Mouse (Mus musculus) embryonic facial prominence, embryonic 13.5 days (tissue): ENCODE measurements around the gene Frmd4a. TPM values are rescaled to one million over a fixed set of nuclear protein-coding genes. Genes with fewer than 3 reads are reported as not detected.

Experiments used
- ATAC-seq: fragments of 200-750 bp; cut with Nextera tagmentation; 2 replicates; pipeline ENCODE4 v1.8.0; 2017; ENCODE audit warnings: low read depth; ENCODE audit not compliant: insufficient number of reproducible peaks, insufficient read depth, low FRiP score, low TSS enrichment
- H3K27ac ChIP-seq: fragments of 300-500 bp; sonication (generic); 2 replicates; pipeline ENCODE4 v1.5.1; 2015; ENCODE audit warnings: moderate library complexity, mild to moderate bottlenecking, inconsistent platforms
- H3K27me3 ChIP-seq: fragments of 300-500 bp; sonication (generic); 2 replicates; pipeline ENCODE4 v1.6.1; 2015; ENCODE audit warnings: mild to moderate bottlenecking, inconsistent platforms
- H3K36me3 ChIP-seq: fragments of 300-500 bp; sonication (generic); 2 replicates; pipeline ENCODE4 v1.6.1; 2015; ENCODE audit warnings: mild to moderate bottlenecking, inconsistent platforms
- H3K4me1 ChIP-seq: fragments of 300-500 bp; sonication (generic); 2 replicates; pipeline ENCODE4 v1.6.1; 2015; ENCODE audit warnings: inconsistent platforms
- H3K4me2 ChIP-seq: fragments of 300-500 bp; sonication (generic); 2 replicates; pipeline ENCODE4 v1.6.1; 2015; ENCODE audit warnings: moderate library complexity, mild to moderate bottlenecking, inconsistent platforms
- H3K4me3 ChIP-seq: fragments of 300-500 bp; sonication (generic); 2 replicates; pipeline ENCODE4 v1.5.1; 2015; ENCODE audit warnings: mild to moderate bottlenecking, inconsistent platforms
- H3K9ac ChIP-seq: fragments of 300-500 bp; sonication (generic); 2 replicates; pipeline ENCODE4 v1.6.1; 2015; ENCODE audit warnings: mild to moderate bottlenecking, inconsistent platforms
- H3K9me3 ChIP-seq: fragments of 300-500 bp; sonication (generic); 2 replicates; pipeline ENCODE4 v1.6.1; 2016; ENCODE audit warnings: inconsistent platforms
- WGBS: fragments of 180-500 bp; shearing (Covaris S2); methylation state at CpG from one replicate; pipeline ENCODE4 v1.1.7; 2015; ENCODE audit warnings: mixed read lengths; 5-methylcytosine and 5-hydroxymethylcytosine counted together
- polyA plus RNA-seq: library from polyadenylated mRNA; unstranded; fragments of >200 nt; fragmentation: Nextera tagmentation; extraction: Ambion mirVana; gene quantifications from 2 replicates; pipeline ENCODE4 v1.2.1, GENCODE M21; 2015

Frmd4a gene
- polyA plus RNA-seq, 1 experiment from 2014 or later: 50.8 TPM

DNA sequence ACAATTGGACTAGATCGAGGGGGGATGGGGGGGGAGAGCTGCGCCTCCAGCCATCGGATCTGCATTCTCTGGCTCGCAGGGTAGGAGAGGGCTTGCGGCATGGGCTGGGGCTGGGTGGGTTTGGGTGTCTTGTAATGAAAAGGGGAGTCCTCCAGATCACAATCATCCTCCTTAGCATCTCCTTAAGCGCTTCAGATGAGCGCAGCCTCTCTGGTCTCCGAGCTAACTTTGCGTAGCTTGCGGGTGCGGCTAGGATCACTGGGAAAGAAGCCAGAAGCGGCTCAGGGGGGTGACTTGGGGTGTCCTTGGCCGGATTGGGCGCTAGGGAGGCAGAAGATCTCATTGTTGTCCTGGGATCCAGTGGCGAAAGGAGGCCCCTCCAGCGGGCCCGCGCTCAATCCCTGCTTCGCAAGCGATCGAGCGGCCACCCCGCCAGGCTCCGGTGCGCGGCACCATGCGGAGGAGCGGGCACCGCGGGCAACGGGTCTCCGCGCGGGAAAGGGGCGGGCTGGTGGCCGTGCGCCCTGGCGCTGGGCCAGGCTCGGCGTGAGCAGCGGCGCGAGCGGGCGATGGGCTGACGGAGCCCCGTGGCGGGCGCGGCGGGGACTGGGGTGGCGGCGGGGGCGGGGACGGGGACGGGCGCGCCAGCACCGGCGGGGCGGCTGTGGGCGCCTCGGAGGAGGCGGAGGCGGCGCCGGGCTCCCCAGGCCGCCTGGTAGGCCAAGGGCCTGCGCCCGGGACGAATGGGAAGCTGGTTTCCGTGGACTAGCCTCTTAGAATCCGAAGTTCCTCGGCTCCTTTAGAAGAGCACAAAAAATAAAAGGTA is 383.5 kb downstream of the Frmd4a start:
- WGBS: under 1% methylated on average over 69 of the region's 74 CpGs
- no peaks in the 10 kb centered on the region for H3K9me3 ChIP-seq
- peak overlapping the region; percentile 92 for H3K9ac ChIP-seq
- no peaks in the 10 kb centered on the region for H3K27me3 ChIP-seq
- ATAC-seq: peak; percentile 59
- H3K4me3 ChIP-seq: peak overlapping the region; percentile 67
- H3K36me3 ChIP-seq: no peaks in the 10 kb centered on the region
- H3K27ac ChIP-seq: peak overlapping the region; percentile 98
- H3K4me1 ChIP-seq: peaks cover 55% of the 10 kb centered on the region
- peak overlapping the region; percentile 72 for H3K4me2 ChIP-seq

- H3K9ac ChIP-seq: peak overlapping the region; percentile 92
- peak overlapping the region; percentile 72 for H3K4me2 ChIP-seq
- ATAC-seq: no peak
- H3K4me1 ChIP-seq: peaks cover 63% of the 10 kb centered on the region
- H3K27me3 ChIP-seq: no peaks in the 10 kb centered on the region
- H3K27ac ChIP-seq: peak overlapping the region; percentile 98
- no peaks in the 10 kb centered on the region for H3K36me3 ChIP-seq
- no peaks in the 10 kb centered on the region for H3K9me3 ChIP-seq
- peak overlapping the region; percentile 67 for H3K4me3 ChIP-seq
- under 1% methylated on average over 28 of the region's 28 CpGs for WGBS
Measured at GRCm38 (mm10) chr2:4401597-4402581, 384.4 kb downstream of the Frmd4a start.

DNA sequence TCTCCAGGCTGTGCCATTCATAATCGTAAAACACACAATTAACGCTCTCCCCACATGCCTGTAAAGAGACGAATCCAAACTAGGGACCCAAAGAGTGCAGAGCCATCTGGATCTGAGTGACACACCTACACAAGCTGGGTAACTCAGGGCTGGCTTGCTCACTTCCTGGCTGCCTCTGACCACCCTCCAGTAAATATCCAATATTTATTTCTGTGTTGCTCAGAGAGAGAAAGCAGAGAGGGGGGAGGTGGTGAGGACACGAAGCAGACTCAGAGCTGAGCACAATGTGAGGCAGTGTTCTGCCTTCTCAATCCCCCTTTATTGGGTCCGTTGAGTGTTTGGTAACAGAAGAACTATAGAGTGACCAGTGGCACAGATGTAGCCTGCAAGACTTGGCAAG is 389.5 kb downstream of the Frmd4a start:
- Histone ChIP-seq H3K4me3 (no peak overlapping the region), H3K4me2 (no peak overlapping the region), H3K27me3 (no peaks in the 10 kb centered on the region), H3K9ac (no peak overlapping the region), H3K36me3 (no peaks in the 10 kb centered on the region), H3K9me3 (no peaks in the 10 kb centered on the region), H3K27ac (no peak overlapping the region), H3K4me1 (peaks cover 71% of the 10 kb centered on the region)
- no peak for ATAC-seq
- 60% methylated on average over 5 of the region's 5 CpGs for WGBS

- H3K27ac ChIP-seq: 0 out of 2 replicates have a peak overlapping the region, but pooled peaks have one; percentile 3
- no peaks in the 10 kb centered on the region for H3K36me3 ChIP-seq
- ATAC-seq: no peak
- peaks cover 67% of the 10 kb centered on the region for H3K4me1 ChIP-seq
- H3K4me3 ChIP-seq: no peak overlapping the region
- H3K4me2 ChIP-seq: no peak overlapping the region
- no peaks in the 10 kb centered on the region for H3K9me3 ChIP-seq
- no peaks in the 10 kb centered on the region for H3K27me3 ChIP-seq
- WGBS: 64% methylated on average over 8 of the region's 8 CpGs
- no peak overlapping the region for H3K9ac ChIP-seq
Measured at GRCm38 (mm10) chr2:4409810-4410433, 392.4 kb downstream of the Frmd4a start.

- WGBS: 38% methylated on average over 5 of the region's 5 CpGs
- 0 out of 2 replicates have a peak, but pooled peaks have one; percentile 52 for ATAC-seq
Measured at GRCm38 (mm10) chr2:4412870-4413595, 395.5 kb downstream of the Frmd4a start.

DNA sequence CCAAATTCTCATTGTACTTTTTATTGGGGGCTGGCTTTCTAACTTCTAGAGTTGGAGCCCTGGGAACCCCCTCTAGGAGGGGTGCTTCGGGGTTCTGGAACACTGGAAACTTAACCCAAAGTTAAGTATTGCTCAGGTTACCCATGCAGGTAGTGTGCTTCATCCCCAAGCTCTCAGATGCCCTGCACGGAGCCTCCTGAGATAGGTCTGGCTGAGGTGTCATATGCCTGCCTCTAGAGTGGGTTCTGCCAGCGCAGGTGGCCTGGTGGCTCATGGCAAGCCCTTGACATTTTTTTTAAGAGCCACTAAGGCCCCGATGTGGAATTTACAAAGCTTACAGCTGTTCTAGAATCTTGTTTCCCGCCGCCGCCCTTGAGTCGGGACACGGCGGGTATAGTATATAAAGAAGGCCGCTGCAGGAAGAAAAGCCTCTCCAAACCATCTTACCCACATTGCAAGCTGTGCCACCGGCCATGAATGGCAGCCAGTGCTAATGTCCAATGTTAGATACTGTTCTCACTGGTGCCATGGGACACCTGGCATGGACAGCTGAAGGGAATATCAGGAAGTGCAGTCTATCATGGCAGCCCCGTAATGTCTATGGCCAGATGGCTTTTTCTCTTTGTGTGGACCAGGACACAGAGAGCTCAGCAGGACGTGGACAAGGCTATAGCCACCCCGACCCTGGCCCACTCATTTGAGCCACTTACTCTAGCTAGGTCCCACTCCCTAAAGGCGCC is 396.2 kb downstream of the Frmd4a start:
- H3K36me3 ChIP-seq: no peaks in the 10 kb centered on the region
- no peak overlapping the region for H3K4me3 ChIP-seq
- peaks cover 52% of the 10 kb centered on the region for H3K4me1 ChIP-seq
- no peak overlapping the region for H3K4me2 ChIP-seq
- ATAC-seq: no peak
- 92% methylated on average over 16 of the region's 16 CpGs for WGBS
- 0 out of 2 replicates have a peak overlapping the region, but pooled peaks have one; percentile 39 for H3K27ac ChIP-seq
- H3K9me3 ChIP-seq: no peaks in the 10 kb centered on the region
- H3K27me3 ChIP-seq: no peaks in the 10 kb centered on the region
- no peak overlapping the region for H3K9ac ChIP-seq

More at GRCm38 (mm10) chr2:4412870-4413595, 395.5 kb downstream of the Frmd4a start:
- H3K4me2 ChIP-seq: no peak overlapping the region
- no peaks in the 10 kb centered on the region for H3K9me3 ChIP-seq
- H3K27me3 ChIP-seq: no peaks in the 10 kb centered on the region
- peaks cover 52% of the 10 kb centered on the region for H3K4me1 ChIP-seq
- H3K27ac ChIP-seq: 0 out of 2 replicates have a peak overlapping the region, but pooled peaks have one; percentile 39
- H3K4me3 ChIP-seq: no peak overlapping the region
- no peak overlapping the region for H3K9ac ChIP-seq
- H3K36me3 ChIP-seq: no peaks in the 10 kb centered on the region

GRCm38 (mm10) chr2:4420679-4421312 is 403.3 kb downstream of the Frmd4a start:
- Histone ChIP-seq H3K4me2 (no peak overlapping the region), H3K4me1 (peaks cover 18% of the 10 kb centered on the region), H3K9me3 (no peaks in the 10 kb centered on the region), H3K27ac (peak overlapping the region; percentile 44; the same call in 1 of the 2 replicates), H3K36me3 (0 out of 2 replicates have a peak, but pooled peaks cover 4% of the 10 kb centered on the region), H3K27me3 (no peaks in the 10 kb centered on the region), H3K9ac (no peak overlapping the region), H3K4me3 (no peak overlapping the region)
- ATAC-seq: no peak
- 66% methylated on average over 4 of the region's 4 CpGs for WGBS

GRCm38 (mm10) chr2:4421757-4422156 is 404.2 kb downstream of the Frmd4a start:
- 49% methylated on average over 2 of the region's 2 CpGs for WGBS
- no peak for ATAC-seq
- Histone ChIP-seq H3K36me3 (0 out of 2 replicates have a peak, but pooled peaks cover 4% of the 10 kb centered on the region), H3K4me2 (no peak overlapping the region), H3K27me3 (no peaks in the 10 kb centered on the region), H3K4me1 (peaks cover 12% of the 10 kb centered on the region), H3K4me3 (no peak overlapping the region), H3K9ac (no peak overlapping the region), H3K27ac (no peak overlapping the region), H3K9me3 (no peaks in the 10 kb centered on the region)

- Histone ChIP-seq H3K9me3 (no peaks in the 10 kb centered on the region), H3K27me3 (no peaks in the 10 kb centered on the region), H3K4me1 (peaks cover 11% of the 10 kb centered on the region), H3K4me2 (no peak overlapping the region), H3K27ac (no peak overlapping the region), H3K9ac (no peak overlapping the region), H3K36me3 (0 out of 2 replicates have a peak, but pooled peaks cover 4% of the 10 kb centered on the region), H3K4me3 (no peak overlapping the region)
- ATAC-seq: no peak
- 81% methylated on average over 6 of the region's 6 CpGs for WGBS
Measured at GRCm38 (mm10) chr2:4423896-4424295, 406.4 kb downstream of the Frmd4a start.

DNA sequence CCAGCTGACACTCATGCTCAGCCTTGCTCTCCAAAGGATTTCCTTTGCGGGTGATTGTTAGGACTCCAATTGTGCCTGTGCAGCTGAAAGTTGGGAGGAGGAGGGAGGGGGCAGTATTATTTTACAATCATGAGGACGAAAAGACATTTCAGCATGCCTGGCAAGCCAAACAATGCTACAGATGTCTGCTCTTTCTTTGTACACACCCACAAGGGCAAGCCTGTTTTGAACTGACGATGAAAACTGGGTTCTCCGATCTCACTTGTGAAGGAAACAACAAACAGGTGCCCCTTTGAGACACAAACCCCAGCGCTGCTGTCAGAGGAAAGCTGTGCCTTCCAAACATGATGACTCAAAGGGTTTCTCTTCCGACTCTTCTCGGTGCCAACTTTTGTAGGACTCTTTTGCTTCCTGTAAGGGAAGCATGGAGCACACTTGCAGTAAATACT is 410.9 kb downstream of the Frmd4a start:
- WGBS: 51% methylated on average over 7 of the region's 7 CpGs
- Histone ChIP-seq H3K27ac (no peak overlapping the region), H3K4me2 (no peak overlapping the region), H3K9ac (no peak overlapping the region), H3K27me3 (no peaks in the 10 kb centered on the region), H3K9me3 (no peaks in the 10 kb centered on the region), H3K36me3 (peaks cover 17% of the 10 kb centered on the region), H3K4me1 (peaks cover 13% of the 10 kb centered on the region; the same call in 1 of the 2 replicates), H3K4me3 (no peak overlapping the region)
- ATAC-seq: no peak
